Mouse (Mus musculus) kidney, adult 2 months (tissue): ENCODE results near the gene Synpo2l. TPM values are rescaled to one million over a fixed set of nuclear protein-coding genes. Genes with fewer than 3 reads are reported as not detected.

Source experiments
- DNase-seq: peaks from one replicate; pipeline ENCODE4 v3.0.0; 2021
- H3K27ac ChIP-seq: fragments of 200-500 bp; 2 replicates; pipeline ENCODE4 v1.5.1; 2012; ENCODE audit warnings: low read depth, low read length, control low read depth, inconsistent platforms; ENCODE audit not compliant: insufficient read depth
- H3K27me3 ChIP-seq: fragments of 200-500 bp; replicated peaks from 2 replicates; pipeline ENCODE4 v1.6.1; 2012; ENCODE audit warnings: mild to moderate bottlenecking, moderate library complexity, low read length, inconsistent platforms; ENCODE audit not compliant: control insufficient read depth, insufficient read depth
- H3K36me3 ChIP-seq: fragments of 200-500 bp; 2 replicates; pipeline ENCODE4 v1.6.1; 2012; ENCODE audit warnings: mild to moderate bottlenecking, moderate library complexity, low read length, inconsistent platforms; ENCODE audit not compliant: control insufficient read depth, insufficient read depth
- H3K4me1 ChIP-seq: fragments of 200-500 bp; 2 replicates; pipeline ENCODE4 v1.6.1; 2011; ENCODE audit warnings: low read length; ENCODE audit not compliant: control insufficient read depth, insufficient read depth
- H3K4me3 ChIP-seq: fragments of 200-500 bp; 2 replicates; pipeline ENCODE4 v1.5.1; 2011; ENCODE audit warnings: mild to moderate bottlenecking, low read depth, low read length, control low read depth; ENCODE audit not compliant: insufficient read depth
- CTCF ChIP-seq: fragments of 200-500 bp; conservative IDR thresholded peaks from 2 replicates; pipeline ENCODE4 v1.5.1; 2011; ENCODE audit warnings: low read depth, mild to moderate bottlenecking, control low read depth, low read length, moderate library complexity, mixed read lengths; ENCODE audit not compliant: insufficient read depth, insufficient read length
- POLR2A ChIP-seq: fragments of 200-500 bp; IDR thresholded peaks from one replicate; pipeline ENCODE4 v1.6.1; 2011; ENCODE audit warnings: low read depth, low read length, control low read depth
- WGBS: fragments of 180-500 bp; shearing (Covaris S2); methylation state at CpG from one replicate; pipeline ENCODE4 v1.1.7; 2018; 5-methylcytosine and 5-hydroxymethylcytosine counted together
- polyA plus RNA-seq: library from polyadenylated mRNA; depleted of rRNA; stranded (reverse); fragments of >200 nt; gene quantifications from 2 replicates; pipeline ENCODE4 v1.2.3, GENCODE M21; 2012

Synpo2l gene
- polyA plus RNA-seq, 1 experiment, result 1.8 TPM

GRCm38 (mm10) chr14:20702096-20702740 lies 34.1 kb upstream of the Synpo2l start:
- TF ChIP-seq POLR2A (no peak), CTCF (no peak)
- peaks cover 5% of the 10 kb centered on the region; the same call in 1 of the 2 replicates for H3K4me1 ChIP-seq
- peak overlapping the region; percentile 89 for H3K4me3 ChIP-seq
- peak overlapping the region; percentile 87 for H3K27ac ChIP-seq
- H3K36me3 ChIP-seq, result no peaks in the 10 kb centered on the region
- no peak for DNase-seq
- WGBS, result 7% methylated on average over 15 of the region's 15 CpGs
- no peaks in the 10 kb centered on the region for H3K27me3 ChIP-seq

- no peaks in the 10 kb centered on the region for H3K27me3 ChIP-seq
- WGBS, result 71% methylated on average over 8 of the region's 8 CpGs
- H3K27ac ChIP-seq, result no peak overlapping the region
- DNase-seq, result no peak
- peaks cover 9% of the 10 kb centered on the region; the same call in 1 of the 2 replicates for H3K4me1 ChIP-seq
- H3K36me3 ChIP-seq, result no peaks in the 10 kb centered on the region
- 0 out of 2 replicates have a peak overlapping the region, but pooled peaks have one; percentile 6 for H3K4me3 ChIP-seq
- no peak for TF ChIP-seq CTCF
- TF ChIP-seq POLR2A, result no peak
Observed at GRCm38 (mm10) chr14:20701554-20701953, 33.4 kb upstream of the Synpo2l start.

- H3K4me1 ChIP-seq, result peaks cover 13% of the 10 kb centered on the region; the same call in 1 of the 2 replicates
- H3K27ac ChIP-seq, result no peak overlapping the region
- 70% methylated on average over 3 of the region's 3 CpGs for WGBS
Observed at GRCm38 (mm10) chr14:20700362-20700761, 32.2 kb upstream of the Synpo2l start.

GRCm38 (mm10) chr14:20698515-20698914 lies 30.4 kb upstream of the Synpo2l start:
- TF ChIP-seq CTCF, result no peak
- TF ChIP-seq POLR2A, result no peak
- peaks cover 18% of the 10 kb centered on the region; the same call in 1 of the 2 replicates for H3K4me1 ChIP-seq
- H3K27ac ChIP-seq, result no peak overlapping the region
- H3K27me3 ChIP-seq, result no peaks in the 10 kb centered on the region
- peaks cover 4% of the 10 kb centered on the region; the same call in 1 of the 2 replicates for H3K36me3 ChIP-seq
- 79% methylated on average over 2 of the region's 2 CpGs for WGBS
- no peak overlapping the region for H3K4me3 ChIP-seq
- DNase-seq, result no peak

More at GRCm38 (mm10) chr14:20700362-20700761, 32.2 kb upstream of the Synpo2l start:
- DNase-seq, result no peak
- Histone ChIP-seq H3K4me3 (no peak overlapping the region), H3K27me3 (no peaks in the 10 kb centered on the region), H3K36me3 (no peaks in the 10 kb centered on the region)
- TF ChIP-seq POLR2A (no peak), CTCF (no peak)

- WGBS, result 19% methylated on average over 1 of the region's 1 CpGs
- Histone ChIP-seq H3K27ac (no peak overlapping the region), H3K4me1 (peaks cover 18% of the 10 kb centered on the region; the same call in 1 of the 2 replicates), H3K36me3 (peaks cover 4% of the 10 kb centered on the region; the same call in 1 of the 2 replicates), H3K27me3 (no peaks in the 10 kb centered on the region), H3K4me3 (no peak overlapping the region)
- peak; percentile 53 for DNase-seq
- no peak for TF ChIP-seq POLR2A
- TF ChIP-seq CTCF, result peak; percentile 55
Observed at GRCm38 (mm10) chr14:20696986-20697385, 28.8 kb upstream of the Synpo2l start.

- H3K27me3 ChIP-seq, result no peaks in the 10 kb centered on the region
- WGBS, result 20% methylated on average over 27 of the region's 27 CpGs
- no peak for TF ChIP-seq POLR2A
- no peak for TF ChIP-seq CTCF
- DNase-seq, result peak; percentile 23
- H3K27ac ChIP-seq, result no peak overlapping the region
- peak overlapping the region; percentile 69 for H3K4me3 ChIP-seq
- H3K36me3 ChIP-seq, result peaks cover 4% of the 10 kb centered on the region; the same call in 1 of the 2 replicates
- peaks cover 15% of the 10 kb centered on the region; the same call in 1 of the 2 replicates for H3K4me1 ChIP-seq
Observed at GRCm38 (mm10) chr14:20695761-20696520, 27.8 kb upstream of the Synpo2l start.
